Mouse (Mus musculus) olfactory bulb, adult 2 months (tissue): ENCODE measurements around the gene Anks1. TPM values are rescaled to one million over a fixed set of nuclear protein-coding genes. Genes with fewer than 3 reads are reported as not detected.

Experiments
- H3K27ac ChIP-seq: fragments of 200-500 bp; 2 replicates; pipeline ENCODE4 v1.5.1; 2012; ENCODE audit warnings: low read depth, low read length; ENCODE audit not compliant: insufficient read depth
- H3K4me1 ChIP-seq: fragments of 200-500 bp; 2 replicates; pipeline ENCODE4 v1.6.1; 2012; ENCODE audit warnings: low read length; ENCODE audit not compliant: control insufficient read depth, insufficient read depth
- H3K4me3 ChIP-seq: fragments of 200-500 bp; 2 replicates; pipeline ENCODE4 v1.5.1; 2012; ENCODE audit warnings: mild to moderate bottlenecking, low read depth, low read length, moderate library complexity; ENCODE audit not compliant: insufficient read depth
- CTCF ChIP-seq: fragments of 200-500 bp; IDR thresholded peaks from 2 replicates; pipeline ENCODE4 v1.5.1; 2012; ENCODE audit warnings: low read depth, mild to moderate bottlenecking, low read length, moderate library complexity; ENCODE audit not compliant: insufficient read depth
- POLR2A ChIP-seq: fragments of 200-500 bp; IDR thresholded peaks from 2 replicates; pipeline ENCODE4 v1.6.1; 2012; ENCODE audit warnings: mild to moderate bottlenecking, low read depth, low read length, moderate library complexity; ENCODE audit not compliant: insufficient read depth
- WGBS: fragments of 180-500 bp; shearing (Covaris S2); methylation state at CpG from one replicate; pipeline ENCODE4 v1.1.7; 2018; 5-methylcytosine and 5-hydroxymethylcytosine counted together
- polyA plus RNA-seq: library from polyadenylated mRNA; stranded (reverse); fragments of >200 nt; gene quantifications from 2 replicates; pipeline ENCODE4 v1.2.4, GENCODE M21; 2012; ENCODE audit warnings: low replicate concordance; ENCODE audit not compliant: missing spikeins, insufficient read depth, insufficient read length

The Anks1 gene
- polyA plus RNA-seq, 1 experiment, result not detected

- Histone ChIP-seq H3K4me3 (no peak overlapping the region), H3K4me1 (peaks cover 77% of the 10 kb centered on the region), H3K27ac (no peak overlapping the region)
- TF ChIP-seq CTCF (no peak), POLR2A (no peak)
- WGBS, result 89% methylated on average over 6 of the region's 6 CpGs
Measured at GRCm38 (mm10) chr17:28027197-28027596, 118.1 kb downstream of the Anks1 start.

GRCm38 (mm10) chr17:28028236-28028635 is 119.1 kb downstream of the Anks1 start:
- Histone ChIP-seq H3K4me1 (peaks cover 75% of the 10 kb centered on the region), H3K27ac (no peak overlapping the region), H3K4me3 (no peak overlapping the region)
- WGBS, result 51% methylated on average over 10 of the region's 10 CpGs
- TF ChIP-seq CTCF (no peak), POLR2A (no peak)

GRCm38 (mm10) chr17:28029308-28029707 is 120.2 kb downstream of the Anks1 start:
- Histone ChIP-seq H3K4me3 (no peak overlapping the region), H3K4me1 (peaks cover 66% of the 10 kb centered on the region), H3K27ac (no peak overlapping the region)
- WGBS, result 83% methylated on average over 2 of the region's 2 CpGs
- TF ChIP-seq POLR2A (no peak), CTCF (no peak)

- Histone ChIP-seq H3K4me3 (no peak overlapping the region), H3K4me1 (peaks cover 59% of the 10 kb centered on the region), H3K27ac (peak overlapping the region; percentile 47)
- TF ChIP-seq CTCF (no peak), POLR2A (no peak)
- WGBS, result 40% methylated on average over 10 of the region's 10 CpGs
Measured at GRCm38 (mm10) chr17:28030446-28030845, 121.3 kb downstream of the Anks1 start.

- TF ChIP-seq POLR2A, result no peak
- no peak for TF ChIP-seq CTCF
- WGBS, result 84% methylated on average over 9 of the region's 9 CpGs
- Histone ChIP-seq H3K4me1 (peaks cover 53% of the 10 kb centered on the region), H3K27ac (no peak overlapping the region), H3K4me3 (no peak overlapping the region)
Measured at GRCm38 (mm10) chr17:28031281-28031941, 122.3 kb downstream of the Anks1 start.

GRCm38 (mm10) chr17:28032219-28032618 is 123.1 kb downstream of the Anks1 start:
- H3K4me1 ChIP-seq, result peaks cover 55% of the 10 kb centered on the region
- TF ChIP-seq CTCF, result no peak
- no peak for TF ChIP-seq POLR2A
- peak overlapping the region; percentile 59; the same call in 1 of the 2 replicates for H3K27ac ChIP-seq
- 79% methylated on average over 10 of the region's 10 CpGs for WGBS
- H3K4me3 ChIP-seq, result no peak overlapping the region

GRCm38 (mm10) chr17:28033046-28033580 is 124.0 kb downstream of the Anks1 start:
- TF ChIP-seq POLR2A, result no peak
- TF ChIP-seq CTCF, result no peak
- WGBS, result 56% methylated on average over 3 of the region's 3 CpGs
- Histone ChIP-seq H3K27ac (peak overlapping the region; percentile 61), H3K4me3 (no peak overlapping the region), H3K4me1 (peaks cover 57% of the 10 kb centered on the region)

- 81% methylated on average over 8 of the region's 8 CpGs for WGBS
- TF ChIP-seq POLR2A (no peak), CTCF (no peak)
- Histone ChIP-seq H3K27ac (no peak overlapping the region), H3K4me1 (peaks cover 46% of the 10 kb centered on the region), H3K4me3 (no peak overlapping the region)
Measured at GRCm38 (mm10) chr17:28034986-28035385, 125.9 kb downstream of the Anks1 start.

GRCm38 (mm10) chr17:28036813-28037756 is 128.0 kb downstream of the Anks1 start:
- H3K4me1 ChIP-seq, result peaks cover 51% of the 10 kb centered on the region

More at GRCm38 (mm10) chr17:28036813-28037756, 128.0 kb downstream of the Anks1 start:
- Histone ChIP-seq H3K27ac (peak overlapping the region; percentile 85), H3K4me3 (no peak overlapping the region)
- WGBS, result 56% methylated on average over 14 of the region's 14 CpGs
- TF ChIP-seq POLR2A (no peak), CTCF (no peak)
